Mouse (Mus musculus) thymus, adult 2 months (tissue): ENCODE data around the gene Rrp1b. TPM values are rescaled to one million over a fixed set of nuclear protein-coding genes. Genes with fewer than 3 reads are reported as not detected.
"Not testable (repeated sequence)": the region's sequence is repeated elsewhere in the genome, so short reads cannot be mapped to it uniquely, and the experiment has no call there.

Experiments
- DNase-seq: peaks from one replicate; pipeline ENCODE4 v3.0.0; 2021
- H3K27ac ChIP-seq: fragments of 200-500 bp; 2 replicates; pipeline ENCODE4 v1.5.1; 2012; ENCODE audit warnings: low read length, control low read depth; ENCODE audit not compliant: control insufficient read depth, insufficient read depth
- H3K27me3 ChIP-seq: fragments of 200-500 bp; 2 replicates; pipeline ENCODE4 v1.6.1; 2012; ENCODE audit warnings: mild to moderate bottlenecking, low read length, moderate library complexity, mixed read lengths; ENCODE audit not compliant: control insufficient read depth, insufficient read depth
- H3K36me3 ChIP-seq: fragments of 200-500 bp; 2 replicates; pipeline ENCODE4 v1.6.1; 2012; ENCODE audit warnings: mild to moderate bottlenecking, low read length, moderate library complexity; ENCODE audit not compliant: control insufficient read depth, insufficient read depth
- H3K4me1 ChIP-seq: fragments of 200-500 bp; replicated peaks from 2 replicates; pipeline ENCODE4 v1.6.1; 2012; ENCODE audit warnings: low read length; ENCODE audit not compliant: control insufficient read depth, insufficient read depth
- H3K4me3 ChIP-seq: fragments of 200-500 bp; 2 replicates; pipeline ENCODE4 v1.5.1; 2012; ENCODE audit warnings: mild to moderate bottlenecking, low read length, control low read depth, moderate library complexity; ENCODE audit not compliant: control insufficient read depth, insufficient read depth
- CTCF ChIP-seq: fragments of 200-500 bp; IDR thresholded peaks from 2 replicates; pipeline ENCODE4 v1.5.1; 2012; ENCODE audit warnings: mild to moderate bottlenecking, control low read depth, low read length, moderate library complexity, borderline replicate concordance; ENCODE audit not compliant: control insufficient read depth, poor library complexity, insufficient read depth; ENCODE audit errors: extremely low read depth
- POLR2A ChIP-seq: fragments of 200-500 bp; IDR thresholded peaks from 2 replicates; pipeline ENCODE4 v1.6.1; 2012; ENCODE audit warnings: mild to moderate bottlenecking, low read length, control low read depth, moderate library complexity; ENCODE audit not compliant: control insufficient read depth, poor library complexity, insufficient read depth; ENCODE audit errors: extremely low read depth
- WGBS: fragments of 180-500 bp; shearing (Covaris S2); methylation state at CpG from one replicate; pipeline ENCODE4 v1.1.7; 2018; 5-methylcytosine and 5-hydroxymethylcytosine counted together
- polyA plus RNA-seq: library from polyadenylated mRNA; depleted of rRNA; stranded (reverse); fragments of >200 nt; gene quantifications from 2 replicates; pipeline ENCODE4 v1.2.3, GENCODE M21; 2012

Rrp1b gene
- polyA plus RNA-seq, 1 experiment = 17.2 TPM

DNA sequence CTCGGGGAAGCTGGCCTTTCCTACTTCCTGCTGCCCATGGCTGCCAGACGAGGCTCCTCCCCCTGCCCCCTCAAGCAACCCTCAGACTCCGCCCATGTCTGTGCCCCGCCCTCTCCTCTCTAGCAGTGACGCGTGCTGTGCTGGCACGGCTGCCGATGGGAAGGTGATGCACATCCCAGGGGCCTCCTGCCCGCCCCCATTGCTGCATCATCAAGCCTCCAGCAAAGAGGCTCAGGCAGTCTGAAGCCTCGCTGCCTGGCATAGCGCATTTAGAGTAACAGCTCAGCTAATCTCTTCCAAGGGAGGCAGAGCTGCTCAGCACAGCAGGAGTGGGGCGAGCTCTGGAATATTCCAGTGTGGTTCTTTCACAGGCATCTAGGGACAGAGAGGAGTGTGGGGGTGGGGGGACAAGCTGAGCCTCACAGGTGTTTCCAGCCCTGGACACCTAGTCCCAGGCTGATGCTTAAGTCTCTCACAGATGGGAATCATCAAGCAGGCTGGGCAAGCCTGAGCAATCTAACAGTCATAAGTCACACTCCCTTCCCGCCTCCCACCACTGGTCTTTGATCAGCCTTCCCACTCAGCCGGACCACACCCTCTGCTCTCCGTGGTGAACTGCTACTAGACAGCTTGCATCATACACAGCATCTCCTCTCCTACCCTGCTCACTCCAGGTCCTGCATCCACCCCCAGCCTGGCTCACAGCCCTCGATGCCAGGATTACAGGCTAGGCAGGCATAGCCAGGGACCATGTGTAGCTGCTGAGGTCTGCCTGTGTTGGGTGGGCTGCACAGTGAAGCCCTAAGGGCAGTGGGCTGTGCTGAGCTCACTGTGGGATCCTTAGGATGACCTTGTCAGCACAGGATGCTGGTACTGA is 55.7 kb downstream of the Rrp1b start:
- not testable (repeated sequence) for H3K4me1 ChIP-seq, H3K27me3 ChIP-seq, H3K36me3 ChIP-seq, H3K27ac ChIP-seq
- peak; percentile 47; the same call in 1 of the 2 replicates for TF ChIP-seq POLR2A
- peak; percentile 92 for DNase-seq
- peak overlapping the region; percentile 58 for H3K4me3 ChIP-seq
- WGBS = 15% methylated on average over 16 of the region's 16 CpGs

GRCm38 (mm10) chr17:32092241-32092619 is 56.3 kb downstream of the Rrp1b start:
- no peaks in the 10 kb centered on the region for H3K27me3 ChIP-seq
- 88% methylated on average over 1 of the region's 1 CpGs for WGBS
- no peak overlapping the region for H3K27ac ChIP-seq
- no peak overlapping the region for H3K4me3 ChIP-seq
- H3K36me3 ChIP-seq = no peaks in the 10 kb centered on the region
- no peak for DNase-seq
- TF ChIP-seq CTCF = no peak
- TF ChIP-seq POLR2A = no peak
- H3K4me1 ChIP-seq = peaks cover 9% of the 10 kb centered on the region

DNA sequence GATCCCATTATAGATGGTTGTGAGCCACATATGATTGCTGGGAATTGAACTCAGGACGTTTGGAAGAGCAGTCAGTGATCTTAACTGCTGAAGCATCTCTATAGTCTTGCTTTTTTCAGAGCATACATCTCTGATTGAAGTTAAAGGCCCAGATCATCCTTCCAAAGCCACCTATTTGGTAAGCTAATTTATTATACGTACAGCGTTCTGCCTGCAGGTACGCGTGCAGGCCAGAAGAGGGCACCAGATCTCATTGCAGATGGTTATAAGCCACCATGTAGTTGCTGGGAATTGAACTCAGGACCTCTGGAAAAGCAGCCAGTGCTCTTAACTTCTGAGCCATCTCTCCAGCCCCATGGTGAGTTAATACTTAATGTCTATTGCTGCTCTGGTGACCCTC is 57.0 kb downstream of the Rrp1b start:
- 93% methylated on average over 5 of the region's 5 CpGs for WGBS

DNA sequence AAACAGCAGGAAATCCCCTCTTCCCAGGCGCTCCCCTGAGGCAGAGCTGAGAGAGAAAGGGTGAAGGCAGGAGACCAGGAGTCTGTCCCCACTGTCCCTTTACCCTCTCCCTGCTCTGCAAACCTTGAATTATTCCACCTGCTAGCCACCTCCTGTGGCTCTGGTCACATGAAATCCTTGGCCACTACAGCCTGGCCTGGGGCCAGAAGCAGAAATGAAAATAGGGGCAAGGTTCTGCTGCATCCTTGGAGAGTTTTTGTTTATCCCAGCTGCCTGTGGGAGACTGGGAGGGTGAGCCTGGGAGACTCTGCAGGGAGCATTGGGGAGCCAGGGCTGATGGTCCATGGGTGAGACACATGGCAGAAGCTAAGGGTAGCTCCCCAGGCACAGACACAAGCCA is 61.8 kb downstream of the Rrp1b start:
- peaks cover 12% of the 10 kb centered on the region for H3K4me1 ChIP-seq
- H3K27ac ChIP-seq = no peak overlapping the region
- 95% methylated on average over 1 of the region's 1 CpGs for WGBS
- no peaks in the 10 kb centered on the region for H3K27me3 ChIP-seq
- DNase-seq = no peak
- H3K4me3 ChIP-seq = no peak overlapping the region
- TF ChIP-seq POLR2A (no peak), CTCF (no peak)
- H3K36me3 ChIP-seq = no peaks in the 10 kb centered on the region

More for the DNA sequence above, 57.0 kb downstream of the Rrp1b start:
- no peak for DNase-seq
- H3K27ac ChIP-seq = no peak overlapping the region
- H3K27me3 ChIP-seq = no peaks in the 10 kb centered on the region
- peaks cover 9% of the 10 kb centered on the region for H3K4me1 ChIP-seq
- H3K36me3 ChIP-seq = no peaks in the 10 kb centered on the region
- TF ChIP-seq POLR2A = no peak
- no peak for TF ChIP-seq CTCF
- H3K4me3 ChIP-seq = no peak overlapping the region

DNA sequence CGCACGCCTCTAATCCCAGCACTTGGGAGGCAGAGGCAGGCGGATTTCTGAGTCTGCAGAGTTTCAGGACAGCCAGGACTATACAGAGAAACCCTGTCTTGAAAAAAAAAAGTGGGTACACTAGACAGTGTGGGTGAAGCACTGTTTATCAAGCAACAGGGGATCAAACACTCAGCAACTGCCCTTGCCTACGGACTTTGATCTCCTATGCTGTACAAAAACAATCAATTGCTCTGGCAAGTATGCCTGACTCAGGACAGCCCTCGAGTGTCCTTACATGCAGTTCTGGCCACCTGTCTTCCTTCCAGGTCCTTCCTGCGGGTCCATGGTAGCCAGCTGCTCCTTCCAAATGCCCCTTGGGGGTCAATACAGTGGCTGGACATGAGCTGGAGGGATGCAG is 63.0 kb downstream of the Rrp1b start:
- not testable (repeated sequence) for H3K27me3 ChIP-seq, H3K36me3 ChIP-seq, H3K27ac ChIP-seq, DNase-seq, H3K4me3 ChIP-seq
- 96% methylated on average over 6 of the region's 6 CpGs for WGBS
- peaks cover 12% of the 10 kb centered on the region for H3K4me1 ChIP-seq

DNA sequence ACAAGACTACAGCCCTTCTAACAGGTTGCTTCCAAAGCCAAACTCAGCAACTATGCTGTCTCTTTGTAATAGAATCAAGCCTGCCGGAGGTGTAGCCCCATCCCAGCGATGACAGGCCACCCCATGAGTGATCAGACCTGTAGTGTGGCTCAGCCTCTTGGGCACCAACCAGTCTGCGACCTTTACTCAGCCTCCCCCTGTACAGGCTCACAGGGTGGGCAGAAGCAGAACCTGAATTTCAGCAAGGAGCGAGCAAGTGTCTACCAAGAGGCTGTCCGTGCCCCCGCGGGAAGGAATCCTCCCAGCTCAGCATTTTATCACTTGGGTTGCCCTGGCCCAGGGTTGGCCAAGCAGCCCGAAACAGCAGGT is 63.7 kb downstream of the Rrp1b start:
- H3K27ac ChIP-seq = no peak overlapping the region
- 68% methylated on average over 8 of the region's 8 CpGs for WGBS
- DNase-seq = no peak

GRCm38 (mm10) chr17:32099943-32100586 is 64.2 kb downstream of the Rrp1b start:
- H3K36me3 ChIP-seq = no peaks in the 10 kb centered on the region
- 8% methylated on average over 44 of the region's 44 CpGs for WGBS
- TF ChIP-seq POLR2A = no peak
- TF ChIP-seq CTCF = no peak
- DNase-seq = peak; percentile 71
- no peaks in the 10 kb centered on the region for H3K27me3 ChIP-seq
- H3K27ac ChIP-seq = no peak overlapping the region
- H3K4me1 ChIP-seq = peaks cover 12% of the 10 kb centered on the region
- peak overlapping the region; percentile 47 for H3K4me3 ChIP-seq

More for the DNA sequence above, 63.7 kb downstream of the Rrp1b start:
- no peak for TF ChIP-seq POLR2A
- TF ChIP-seq CTCF = no peak
- no peak overlapping the region for H3K4me3 ChIP-seq
- peaks cover 12% of the 10 kb centered on the region for H3K4me1 ChIP-seq
- no peaks in the 10 kb centered on the region for H3K36me3 ChIP-seq
- H3K27me3 ChIP-seq = no peaks in the 10 kb centered on the region
